Mouse (Mus musculus) midbrain, embryonic 15.5 days (tissue): ENCODE data around the gene Tcf7l1. TPM values are rescaled to one million over a fixed set of nuclear protein-coding genes. Genes with fewer than 3 reads are reported as not detected.

Experiments
- ATAC-seq: fragments of 200-750 bp; cut with Nextera tagmentation; replicated peaks from 2 replicates; pipeline ENCODE4 v1.8.0; 2017; ENCODE audit warnings: moderate TSS enrichment
- H3K27ac ChIP-seq: fragments of 300-500 bp; sonication (generic); 2 replicates; pipeline ENCODE4 v1.5.1; 2015; ENCODE audit warnings: mild to moderate bottlenecking, inconsistent platforms
- H3K27me3 ChIP-seq: fragments of 300-500 bp; sonication (generic); replicated peaks from 2 replicates; pipeline ENCODE4 v1.6.1; 2015; ENCODE audit warnings: inconsistent platforms
- H3K36me3 ChIP-seq: fragments of 300-500 bp; sonication (generic); replicated peaks from 2 replicates; pipeline ENCODE4 v1.6.1; 2015; ENCODE audit warnings: inconsistent platforms
- H3K4me1 ChIP-seq: fragments of 300-500 bp; sonication (generic); 2 replicates; pipeline ENCODE4 v1.6.1; 2015; ENCODE audit warnings: inconsistent platforms
- H3K4me2 ChIP-seq: fragments of 300-500 bp; sonication (generic); 2 replicates; pipeline ENCODE4 v1.6.1; 2015; ENCODE audit warnings: inconsistent platforms, mild to moderate bottlenecking, moderate library complexity
- H3K4me3 ChIP-seq: fragments of 300-500 bp; sonication (generic); 2 replicates; pipeline ENCODE4 v1.5.1; 2015; ENCODE audit warnings: mild to moderate bottlenecking, inconsistent platforms
- H3K9ac ChIP-seq: fragments of 300-500 bp; sonication (generic); 2 replicates; pipeline ENCODE4 v1.6.1; 2015; ENCODE audit warnings: mild to moderate bottlenecking, inconsistent platforms
- H3K9me3 ChIP-seq: fragments of 300-500 bp; sonication (generic); 2 replicates; pipeline ENCODE4 v1.6.1; 2016; ENCODE audit warnings: inconsistent platforms
- WGBS: fragments of 180-500 bp; shearing (Covaris S2); methylation state at CpG from one replicate; pipeline ENCODE4 v1.1.7; 2015; ENCODE audit warnings: mixed read lengths; 5-methylcytosine and 5-hydroxymethylcytosine counted together
- polyA plus RNA-seq: library from polyadenylated mRNA; unstranded; fragments of >200 nt; fragmentation: Nextera tagmentation; extraction: Ambion mirVana; gene quantifications from 2 replicates; pipeline ENCODE4 v1.2.1, GENCODE M21; 2015

Gene Tcf7l1
- polyA plus RNA-seq, 1 experiment from 2014 or later, result 6.1 TPM

DNA sequence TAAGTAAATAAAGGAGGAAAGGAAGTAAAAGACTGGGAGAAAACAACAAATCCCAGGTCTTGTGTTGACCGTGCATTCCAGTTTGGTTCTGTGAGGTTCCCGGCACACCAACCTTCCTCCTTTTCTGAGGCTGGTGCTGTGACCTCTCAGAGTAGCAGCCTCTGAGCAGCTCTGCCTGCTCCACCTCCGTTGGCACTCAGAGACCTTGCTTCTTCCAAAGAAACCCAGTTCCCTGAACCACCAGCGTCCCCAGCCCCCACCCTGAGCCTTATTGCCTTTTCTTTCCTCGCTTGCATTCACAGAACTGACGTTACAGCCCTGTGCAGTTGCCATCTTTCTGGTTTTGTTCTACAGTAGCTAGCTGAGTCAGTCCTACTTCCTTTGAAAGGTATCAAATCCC lies 188.8 kb downstream of the Tcf7l1 start:
- no peak for ATAC-seq
- Histone ChIP-seq H3K4me2 (no peak overlapping the region), H3K36me3 (no peaks in the 10 kb centered on the region), H3K9me3 (no peaks in the 10 kb centered on the region), H3K4me3 (no peak overlapping the region), H3K9ac (no peak overlapping the region), H3K27me3 (no peaks in the 10 kb centered on the region), H3K4me1 (peaks cover 17% of the 10 kb centered on the region), H3K27ac (no peak overlapping the region)
- WGBS, result 83% methylated on average over 6 of the region's 6 CpGs

GRCm38 (mm10) chr6:72598791-72599557 lies 190.1 kb downstream of the Tcf7l1 start:
- Histone ChIP-seq H3K4me1 (peaks cover 17% of the 10 kb centered on the region), H3K9me3 (no peaks in the 10 kb centered on the region), H3K4me2 (peak overlapping the region; percentile 75), H3K4me3 (peak overlapping the region; percentile 69), H3K27me3 (no peaks in the 10 kb centered on the region), H3K27ac (peak overlapping the region; percentile 54; the same call in 1 of the 2 replicates), H3K9ac (peak overlapping the region; percentile 74), H3K36me3 (no peaks in the 10 kb centered on the region)
- ATAC-seq, result no peak; the same call in 1 of the 2 replicates
- WGBS, result 47% methylated on average over 12 of the region's 12 CpGs

- H3K4me2 ChIP-seq, result peak within 1 kb of the TSS; percentile 75
- H3K27me3 ChIP-seq, result no peaks in the 10 kb centered on the region
- peak; percentile 94 for ATAC-seq
- H3K4me3 ChIP-seq, result peak within 1 kb of the TSS; percentile 69
- peak within 1 kb of the TSS; percentile 58; the same call in 1 of the 2 replicates for H3K27ac ChIP-seq
- no peaks in the 10 kb centered on the region for H3K9me3 ChIP-seq
- peaks cover 17% of the 10 kb centered on the region for H3K4me1 ChIP-seq
- 1% methylated on average over 38 of the region's 38 CpGs for whole genome bisulfite sequencing
- H3K9ac ChIP-seq, result peak within 1 kb of the TSS; percentile 74
- H3K36me3 ChIP-seq, result no peaks in the 10 kb centered on the region
Observed at GRCm38 (mm10) chr6:72597956-72598753, 190.9 kb downstream of the Tcf7l1 start, which contains the start of the genes Elmod3 and Retsat. Gene Elmod3, minus strand, starts transcription at chr6:72598413. Gene Retsat, plus strand, starts transcription at chr6:72598475.

- Histone ChIP-seq H3K36me3 (no peaks in the 10 kb centered on the region), H3K27me3 (no peaks in the 10 kb centered on the region), H3K27ac (no peak overlapping the region), H3K4me1 (peaks cover 17% of the 10 kb centered on the region), H3K4me2 (peak overlapping the region; percentile 75), H3K9me3 (no peaks in the 10 kb centered on the region), H3K9ac (peak overlapping the region; percentile 74), H3K4me3 (peak overlapping the region; percentile 69)
- 51% methylated on average over 13 of the region's 13 CpGs for WGBS
- no peak for ATAC-seq
Observed at GRCm38 (mm10) chr6:72597083-72597874, 191.8 kb downstream of the Tcf7l1 start.

- Histone ChIP-seq H3K36me3 (no peaks in the 10 kb centered on the region), H3K4me1 (peaks cover 15% of the 10 kb centered on the region), H3K9ac (no peak overlapping the region), H3K9me3 (no peaks in the 10 kb centered on the region), H3K4me3 (no peak overlapping the region), H3K4me2 (no peak overlapping the region), H3K27me3 (no peaks in the 10 kb centered on the region), H3K27ac (no peak overlapping the region)
- 75% methylated on average over 5 of the region's 5 CpGs for WGBS
- ATAC-seq, result no peak
Observed at GRCm38 (mm10) chr6:72593914-72594313, 195.1 kb downstream of the Tcf7l1 start.

- 83% methylated on average over 6 of the region's 6 CpGs for WGBS
- Histone ChIP-seq H3K4me2 (no peak overlapping the region), H3K9ac (no peak overlapping the region), H3K27me3 (no peaks in the 10 kb centered on the region), H3K4me1 (peaks cover 11% of the 10 kb centered on the region), H3K27ac (no peak overlapping the region), H3K36me3 (no peaks in the 10 kb centered on the region), H3K4me3 (no peak overlapping the region), H3K9me3 (no peaks in the 10 kb centered on the region)
- ATAC-seq, result no peak
Observed at GRCm38 (mm10) chr6:72593011-72593803, 195.8 kb downstream of the Tcf7l1 start.

DNA sequence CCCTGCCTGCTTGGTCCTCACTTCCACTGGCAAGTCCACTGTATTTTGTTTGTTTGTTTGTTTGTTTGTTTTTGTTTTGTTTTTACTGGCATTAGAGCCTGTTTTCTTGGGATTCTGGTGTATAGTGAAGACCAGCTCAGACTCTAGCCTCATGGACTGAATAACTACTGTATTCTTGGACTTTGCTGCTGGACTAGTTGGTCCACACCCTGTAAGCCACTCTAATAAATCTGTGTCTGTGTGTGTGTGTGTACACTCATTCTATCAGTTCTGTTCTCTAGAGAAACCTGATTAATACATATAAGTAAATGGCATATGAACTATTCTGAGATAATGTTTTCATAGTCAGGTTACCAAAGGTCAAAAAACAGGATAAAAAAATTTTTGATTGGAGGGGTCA lies 198.9 kb downstream of the Tcf7l1 start:
- no peak overlapping the region for H3K4me3 ChIP-seq
- no peaks in the 10 kb centered on the region for H3K9me3 ChIP-seq
- ATAC-seq, result no peak
- no peaks in the 10 kb centered on the region for H3K36me3 ChIP-seq
- no peaks in the 10 kb centered on the region for H3K4me1 ChIP-seq
- no peak overlapping the region for H3K9ac ChIP-seq
- H3K27ac ChIP-seq, result no peak overlapping the region
- H3K27me3 ChIP-seq, result no peaks in the 10 kb centered on the region
- no peak overlapping the region for H3K4me2 ChIP-seq

DNA sequence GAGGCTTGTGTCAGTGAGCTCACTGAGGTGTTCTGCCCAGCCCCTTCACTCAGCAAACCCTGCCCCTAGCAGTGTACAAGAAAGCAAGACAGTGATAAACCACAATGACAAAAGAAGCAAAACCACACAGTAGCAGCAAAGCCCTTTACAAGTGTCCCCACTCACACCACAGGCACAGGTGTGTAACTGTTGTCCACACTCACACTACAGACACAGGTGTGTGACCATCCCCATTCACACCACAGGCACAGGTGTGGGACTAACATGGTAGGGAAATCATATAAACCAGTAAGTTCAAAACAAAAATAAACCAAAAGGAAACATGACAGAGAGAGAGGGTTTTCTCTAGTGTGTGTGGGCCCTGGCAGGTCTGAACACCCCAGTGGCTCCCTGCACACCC lies 200.7 kb downstream of the Tcf7l1 start:
- Histone ChIP-seq H3K36me3 (no peaks in the 10 kb centered on the region), H3K27me3 (no peaks in the 10 kb centered on the region), H3K4me3 (no peak overlapping the region), H3K27ac (no peak overlapping the region), H3K9me3 (no peaks in the 10 kb centered on the region), H3K9ac (no peak overlapping the region), H3K4me1 (no peaks in the 10 kb centered on the region), H3K4me2 (no peak overlapping the region)
- ATAC-seq, result no peak

GRCm38 (mm10) chr6:72586701-72587100 lies 202.4 kb downstream of the Tcf7l1 start:
- no peaks in the 10 kb centered on the region for H3K36me3 ChIP-seq
- 87% methylated on average over 3 of the region's 3 CpGs for WGBS
- H3K4me1 ChIP-seq, result no peaks in the 10 kb centered on the region
- no peak for ATAC-seq
- H3K9ac ChIP-seq, result no peak overlapping the region
- no peak overlapping the region for H3K4me2 ChIP-seq
- H3K27me3 ChIP-seq, result no peaks in the 10 kb centered on the region
- no peak overlapping the region for H3K27ac ChIP-seq
- H3K4me3 ChIP-seq, result no peak overlapping the region
- H3K9me3 ChIP-seq, result no peaks in the 10 kb centered on the region

DNA sequence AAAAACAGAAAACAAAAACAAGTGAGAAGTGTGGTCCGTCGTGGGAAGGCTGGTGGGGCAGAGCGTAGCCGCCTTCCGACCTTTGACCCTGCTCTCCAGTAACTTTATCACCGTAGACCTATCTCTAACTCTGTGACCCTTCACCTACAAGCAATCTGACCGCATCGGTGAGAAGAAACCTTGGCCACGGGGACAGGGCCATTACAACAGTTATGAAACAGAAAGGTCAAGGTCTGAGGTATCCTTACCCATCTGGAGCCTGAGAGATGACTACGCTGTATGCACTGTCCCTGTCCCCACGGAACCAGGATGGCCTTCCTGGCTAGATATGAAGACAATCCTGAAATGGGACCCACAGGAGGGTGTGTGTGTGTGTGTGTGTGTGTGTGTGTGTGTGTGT lies 204.9 kb downstream of the Tcf7l1 start:
- no peak for ATAC-seq
- WGBS, result 89% methylated on average over 11 of the region's 11 CpGs
- no peak overlapping the region for H3K9ac ChIP-seq
- H3K27ac ChIP-seq, result no peak overlapping the region
- no peaks in the 10 kb centered on the region for H3K4me1 ChIP-seq
- peaks cover 4% of the 10 kb centered on the region for H3K36me3 ChIP-seq
- no peaks in the 10 kb centered on the region for H3K9me3 ChIP-seq
- no peak overlapping the region for H3K4me2 ChIP-seq
- H3K27me3 ChIP-seq, result no peaks in the 10 kb centered on the region
- H3K4me3 ChIP-seq, result no peak overlapping the region

GRCm38 (mm10) chr6:72583211-72583839 lies 205.7 kb downstream of the Tcf7l1 start:
- H3K36me3 ChIP-seq, result peaks cover 5% of the 10 kb centered on the region
- H3K9ac ChIP-seq, result no peak overlapping the region
- no peak overlapping the region for H3K4me2 ChIP-seq
- no peaks in the 10 kb centered on the region for H3K27me3 ChIP-seq
- ATAC-seq, result no peak
- H3K4me1 ChIP-seq, result no peaks in the 10 kb centered on the region
- H3K4me3 ChIP-seq, result no peak overlapping the region
- no peak overlapping the region for H3K27ac ChIP-seq
- WGBS, result 83% methylated on average over 4 of the region's 4 CpGs
- H3K9me3 ChIP-seq, result no peaks in the 10 kb centered on the region
